Mouse (Mus musculus): ENCODE measurements around the gene St7. TPM values are rescaled to one million over a fixed set of nuclear protein-coding genes. Genes with fewer than 3 reads are reported as not detected.

St7 gene
- polyA plus RNA-seq, 1 experiment from 2014 or later = 63.4 TPM

- H3K27ac ChIP-seq = no peak overlapping the region
- no peak overlapping the region for H3K9ac ChIP-seq
- H3K27me3 ChIP-seq (replicated peaks) = no peaks in the 10 kb centered on the region
- H3K36me3 ChIP-seq (replicated peaks) = no peaks in the 10 kb centered on the region
- no peak overlapping the region for H3K4me2 ChIP-seq
- no peak for ATAC-seq (replicated peaks)
- WGBS = 84% methylated on average over 5 of the region's 5 CpGs
- no peaks in the 10 kb centered on the region for H3K9me3 ChIP-seq
- no peaks in the 10 kb centered on the region for H3K4me1 ChIP-seq
- no peak overlapping the region for H3K4me3 ChIP-seq
Measured at GRCm38 (mm10) chr6:17949103-17949502, 256.4 kb downstream of the St7 start.

GRCm38 (mm10) chr6:17951779-17952178 lies 259.0 kb downstream of the St7 start:
- no peak overlapping the region for H3K27ac ChIP-seq
- ATAC-seq (replicated peaks) = no peak
- H3K4me2 ChIP-seq = no peak overlapping the region
- no peak overlapping the region for H3K4me3 ChIP-seq
- WGBS = 87% methylated on average over 8 of the region's 8 CpGs
- H3K9me3 ChIP-seq = no peaks in the 10 kb centered on the region
- no peaks in the 10 kb centered on the region for H3K36me3 ChIP-seq (replicated peaks)
- no peaks in the 10 kb centered on the region for H3K4me1 ChIP-seq
- no peaks in the 10 kb centered on the region for H3K27me3 ChIP-seq (replicated peaks)
- no peak overlapping the region for H3K9ac ChIP-seq

DNA sequence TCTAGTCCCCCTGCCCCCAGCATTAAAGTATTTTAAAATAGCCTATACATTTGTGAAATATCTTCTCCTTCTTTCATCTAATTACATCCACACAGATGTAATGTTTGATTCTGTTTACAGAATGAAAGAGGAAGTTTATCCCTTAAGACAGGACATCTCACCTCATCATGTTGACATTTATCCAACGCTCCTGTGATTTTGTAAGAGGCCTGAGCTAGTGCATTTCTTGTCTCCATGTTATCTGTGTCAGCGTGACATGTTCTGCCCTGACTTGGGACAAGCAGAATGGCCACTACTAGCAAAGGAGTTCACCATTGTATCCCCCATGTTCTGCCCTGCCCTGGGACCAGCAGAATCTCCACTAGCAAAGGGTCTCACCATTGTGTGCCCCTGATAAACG lies 270.7 kb downstream of the St7 start:
- Histone ChIP-seq H3K9me3 (no peaks in the 10 kb centered on the region), H3K9ac (no peak overlapping the region), H3K27ac (no peak overlapping the region), H3K4me3 (no peak overlapping the region), H3K36me3 (replicated peaks) (no peaks in the 10 kb centered on the region), H3K4me1 (no peaks in the 10 kb centered on the region), H3K27me3 (replicated peaks) (no peaks in the 10 kb centered on the region), H3K4me2 (no peak overlapping the region)
- ATAC-seq (replicated peaks) = no peak
- WGBS = 86% methylated on average over 3 of the region's 3 CpGs

DNA sequence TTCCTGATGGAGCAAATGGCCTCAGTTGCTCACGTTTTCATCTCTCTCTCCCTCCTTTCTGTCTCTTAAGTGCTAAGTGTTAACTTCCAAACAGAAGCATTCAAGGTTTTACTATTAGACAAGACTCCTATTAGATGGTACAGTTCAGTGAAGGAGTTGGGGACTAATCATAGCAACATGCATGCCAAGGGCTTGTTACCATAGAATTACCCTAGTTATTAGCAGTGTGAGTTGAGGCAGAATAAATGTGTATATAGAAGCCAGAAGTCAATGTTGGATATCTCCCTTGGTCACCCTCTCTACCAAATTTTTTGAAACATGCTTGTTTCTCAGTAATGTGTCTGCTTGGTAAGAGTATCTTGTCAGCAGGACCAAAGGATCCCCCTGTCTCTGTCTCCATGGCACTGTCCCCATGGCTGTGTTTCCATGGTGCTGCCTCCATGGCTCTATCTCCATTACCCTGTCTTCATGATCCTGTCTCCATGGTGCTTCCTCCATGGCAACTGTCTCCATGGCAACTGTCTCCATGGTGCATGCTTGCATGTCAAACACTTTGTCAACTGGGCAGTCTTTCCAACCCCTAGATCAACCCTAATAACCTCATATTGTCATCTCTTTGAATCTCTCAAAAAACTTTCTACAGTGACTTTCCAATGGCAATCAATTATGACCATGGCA lies 275.9 kb downstream of the St7 start:
- no peak overlapping the region for H3K4me3 ChIP-seq
- no peaks in the 10 kb centered on the region for H3K27me3 ChIP-seq (replicated peaks)
- peak; percentile 90 for ATAC-seq (replicated peaks)
- no peaks in the 10 kb centered on the region for H3K9me3 ChIP-seq
- no peak overlapping the region for H3K9ac ChIP-seq
- no peaks in the 10 kb centered on the region for H3K36me3 ChIP-seq (replicated peaks)
- no peak overlapping the region for H3K27ac ChIP-seq
- WGBS = 79% methylated on average over 1 of the region's 1 CpGs
- H3K4me2 ChIP-seq = no peak overlapping the region
- no peaks in the 10 kb centered on the region for H3K4me1 ChIP-seq

DNA sequence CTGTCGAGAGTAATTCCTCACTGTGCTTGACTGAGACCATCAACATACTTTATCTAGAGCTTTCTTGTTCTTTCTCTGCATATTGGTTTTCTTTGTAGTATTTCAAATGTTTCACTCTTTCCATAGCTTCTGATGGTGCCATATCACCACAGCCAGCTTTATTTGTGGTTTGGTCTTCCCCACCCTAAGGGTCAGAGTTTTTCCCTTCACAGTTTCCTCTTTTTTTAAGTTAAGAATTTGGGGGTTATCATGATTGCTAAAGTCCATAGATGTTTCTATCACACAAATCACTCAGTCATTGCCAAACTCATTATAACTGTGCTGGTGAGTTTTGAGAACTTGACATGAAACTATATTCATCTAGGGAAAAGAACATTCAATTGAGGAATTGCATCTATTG lies 277.1 kb downstream of the St7 start:
- Histone ChIP-seq H3K4me1 (no peaks in the 10 kb centered on the region), H3K27me3 (replicated peaks) (no peaks in the 10 kb centered on the region), H3K4me2 (no peak overlapping the region), H3K36me3 (replicated peaks) (no peaks in the 10 kb centered on the region), H3K9ac (no peak overlapping the region), H3K9me3 (no peaks in the 10 kb centered on the region), H3K27ac (no peak overlapping the region), H3K4me3 (no peak overlapping the region)
- ATAC-seq (replicated peaks) = no peak
- WGBS = 97% methylated on average over 1 of the region's 1 CpGs

GRCm38 (mm10) chr6:17971393-17971792 lies 278.7 kb downstream of the St7 start:
- no peaks in the 10 kb centered on the region for H3K4me1 ChIP-seq
- no peak for ATAC-seq (replicated peaks)
- no peaks in the 10 kb centered on the region for H3K9me3 ChIP-seq
- no peak overlapping the region for H3K9ac ChIP-seq
- H3K27ac ChIP-seq = no peak overlapping the region
- no peaks in the 10 kb centered on the region for H3K27me3 ChIP-seq (replicated peaks)
- H3K4me3 ChIP-seq = no peak overlapping the region
- H3K4me2 ChIP-seq = no peak overlapping the region
- H3K36me3 ChIP-seq (replicated peaks) = no peaks in the 10 kb centered on the region

DNA sequence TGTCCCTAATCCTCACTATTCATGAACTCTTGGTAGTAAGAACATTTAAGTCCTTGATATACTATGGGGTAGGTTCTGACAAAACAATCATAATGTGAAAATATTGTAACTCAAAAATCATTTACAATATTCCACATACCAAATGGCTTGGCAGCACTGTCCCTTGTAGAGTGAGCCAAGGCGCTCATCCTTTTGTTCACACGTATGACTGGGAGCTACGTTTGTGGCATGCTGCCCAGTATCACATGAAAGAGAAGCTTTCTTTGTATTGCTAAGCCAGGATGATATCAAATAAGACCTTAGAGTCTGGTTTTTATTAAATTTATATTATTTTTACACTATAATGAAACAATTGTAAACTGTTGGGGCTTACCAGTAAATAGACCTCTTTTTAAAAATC lies 281.7 kb downstream of the St7 start:
- Histone ChIP-seq H3K27me3 (replicated peaks) (no peaks in the 10 kb centered on the region), H3K9ac (no peak overlapping the region), H3K4me3 (no peak overlapping the region), H3K4me1 (no peaks in the 10 kb centered on the region), H3K27ac (no peak overlapping the region), H3K9me3 (no peaks in the 10 kb centered on the region), H3K36me3 (replicated peaks) (no peaks in the 10 kb centered on the region), H3K4me2 (no peak overlapping the region)
- 63% methylated on average over 3 of the region's 3 CpGs for WGBS
- ATAC-seq (replicated peaks) = no peak

GRCm38 (mm10) chr6:17977165-17977564 lies 284.4 kb downstream of the St7 start:
- H3K9ac ChIP-seq = no peak overlapping the region

GRCm38 (mm10) chr6:17978324-17978723 lies 285.6 kb downstream of the St7 start:
- H3K4me2 ChIP-seq = no peak overlapping the region
- WGBS = 80% methylated on average over 5 of the region's 5 CpGs

More at GRCm38 (mm10) chr6:17977165-17977564, 284.4 kb downstream of the St7 start:
- no peaks in the 10 kb centered on the region for H3K9me3 ChIP-seq
- WGBS = 50% methylated on average over 1 of the region's 1 CpGs
- ATAC-seq (replicated peaks) = no peak
- no peaks in the 10 kb centered on the region for H3K4me1 ChIP-seq
- H3K36me3 ChIP-seq (replicated peaks) = no peaks in the 10 kb centered on the region
- no peak overlapping the region for H3K4me3 ChIP-seq
- H3K4me2 ChIP-seq = no peak overlapping the region
- H3K27ac ChIP-seq = no peak overlapping the region
- H3K27me3 ChIP-seq (replicated peaks) = no peaks in the 10 kb centered on the region

DNA sequence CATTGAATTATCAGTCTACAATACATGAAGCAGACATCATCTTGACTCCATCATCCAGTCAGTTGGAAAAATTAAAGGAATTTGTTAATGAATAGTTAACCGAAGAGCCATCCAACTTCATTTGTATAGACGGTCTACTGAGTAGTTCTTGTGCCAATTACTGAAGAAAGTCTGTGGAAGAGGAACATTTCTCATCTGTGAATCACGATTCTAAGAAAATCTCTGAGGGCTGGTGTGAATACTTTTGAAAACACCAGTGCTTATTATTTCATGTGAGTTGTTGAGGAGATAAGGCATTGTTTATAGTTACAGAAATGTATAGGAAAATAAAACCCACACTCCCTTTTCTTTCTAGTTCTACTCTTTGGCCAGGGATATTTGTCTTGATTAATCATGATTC lies 286.1 kb downstream of the St7 start:
- Histone ChIP-seq H3K4me2 (no peak overlapping the region), H3K27ac (no peak overlapping the region), H3K4me3 (no peak overlapping the region), H3K36me3 (replicated peaks) (no peaks in the 10 kb centered on the region), H3K27me3 (replicated peaks) (no peaks in the 10 kb centered on the region), H3K9me3 (no peaks in the 10 kb centered on the region), H3K9ac (no peak overlapping the region), H3K4me1 (no peaks in the 10 kb centered on the region)
- WGBS = 92% methylated on average over 3 of the region's 3 CpGs
- ATAC-seq (replicated peaks) = no peak

More at GRCm38 (mm10) chr6:17978324-17978723, 285.6 kb downstream of the St7 start:
- Histone ChIP-seq H3K9ac (no peak overlapping the region), H3K4me3 (no peak overlapping the region), H3K9me3 (no peaks in the 10 kb centered on the region), H3K27ac (no peak overlapping the region), H3K36me3 (replicated peaks) (no peaks in the 10 kb centered on the region), H3K27me3 (replicated peaks) (no peaks in the 10 kb centered on the region), H3K4me1 (no peaks in the 10 kb centered on the region)
- no peak for ATAC-seq (replicated peaks)

DNA sequence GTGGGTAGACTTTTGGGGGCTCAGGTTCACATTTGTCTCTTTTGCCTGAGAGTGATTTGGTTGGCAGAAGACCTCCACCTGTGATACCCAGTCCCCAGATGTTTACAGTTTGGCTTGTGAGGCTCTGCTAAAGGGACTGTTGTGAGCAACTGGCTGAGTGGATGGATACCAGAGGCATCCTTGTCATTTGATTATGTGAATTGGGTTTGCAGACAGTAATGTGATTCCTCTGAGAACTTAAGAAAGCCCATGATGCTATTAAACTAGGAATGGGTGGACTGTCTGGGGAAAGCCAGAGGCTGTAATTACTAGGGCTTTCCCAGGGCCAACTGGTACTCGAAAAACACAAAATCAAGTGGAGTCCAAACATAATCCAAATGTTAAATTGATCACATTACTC lies 286.6 kb downstream of the St7 start:
- Histone ChIP-seq H3K4me2 (no peak overlapping the region), H3K4me3 (no peak overlapping the region), H3K27me3 (replicated peaks) (no peaks in the 10 kb centered on the region), H3K4me1 (no peaks in the 10 kb centered on the region), H3K36me3 (replicated peaks) (no peaks in the 10 kb centered on the region), H3K9ac (no peak overlapping the region), H3K9me3 (no peaks in the 10 kb centered on the region), H3K27ac (no peak overlapping the region)
- 69% methylated on average over 1 of the region's 1 CpGs for WGBS
- ATAC-seq (replicated peaks) = no peak

- no peak overlapping the region for H3K27ac ChIP-seq
- H3K4me3 ChIP-seq = no peak overlapping the region
- no peaks in the 10 kb centered on the region for H3K27me3 ChIP-seq (replicated peaks)
- no peaks in the 10 kb centered on the region for H3K4me1 ChIP-seq
- no peak overlapping the region for H3K4me2 ChIP-seq
- WGBS = 94% methylated on average over 9 of the region's 9 CpGs
- no peaks in the 10 kb centered on the region for H3K9me3 ChIP-seq
- H3K36me3 ChIP-seq (replicated peaks) = no peaks in the 10 kb centered on the region
- no peak for ATAC-seq (replicated peaks)
- H3K9ac ChIP-seq = no peak overlapping the region
Measured at GRCm38 (mm10) chr6:17990173-17991028, 297.7 kb downstream of the St7 start.

DNA sequence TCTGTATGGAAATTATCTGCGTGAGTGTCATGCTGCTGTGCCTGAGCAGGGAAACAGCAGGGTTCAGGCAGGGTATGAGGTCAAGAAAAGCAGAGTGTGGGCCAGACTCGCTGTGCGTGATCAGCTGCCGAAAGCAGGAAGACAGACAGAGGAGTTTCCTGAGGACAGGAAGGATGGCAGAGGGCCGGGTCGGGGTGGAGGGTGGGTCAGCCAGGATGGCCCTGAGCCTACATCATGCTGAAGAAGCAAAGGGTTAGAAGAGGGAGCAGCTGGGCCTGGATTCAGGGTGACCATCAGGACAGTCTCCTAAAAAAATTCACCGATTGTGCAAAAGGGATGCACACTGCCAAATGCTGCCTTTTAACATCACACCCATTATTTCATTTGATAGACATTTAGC lies 298.9 kb downstream of the St7 start:
- Histone ChIP-seq H3K9ac (no peak overlapping the region), H3K4me2 (no peak overlapping the region), H3K4me1 (no peaks in the 10 kb centered on the region), H3K27me3 (replicated peaks) (no peaks in the 10 kb centered on the region), H3K27ac (no peak overlapping the region), H3K36me3 (replicated peaks) (no peaks in the 10 kb centered on the region), H3K9me3 (no peaks in the 10 kb centered on the region), H3K4me3 (no peak overlapping the region)
- WGBS = 75% methylated on average over 7 of the region's 7 CpGs
- no peak for ATAC-seq (replicated peaks)

All from midbrain, embryonic 15.5 days (tissue).